Mouse (Mus musculus): ENCODE data around the gene Epha6. TPM values are rescaled to one million over a fixed set of nuclear protein-coding genes. Genes with fewer than 3 reads are reported as not detected.

Epha6 gene
- total RNA-seq, 1 experiment: not detected

GRCm38 (mm10) chr16:60152439-60152838 is 452.9 kb downstream of the Epha6 start:
- H3K4me1 ChIP-seq (ENCODE audit: control insufficient read depth in 2 of 2, insufficient read depth in 2 of 2, low read length in 2 of 2, poor library complexity in 1 of 2): no peaks in the 10 kb centered on the region
- H3K9ac ChIP-seq (ENCODE audit: insufficient read depth, low read depth, low read length, poor library complexity, severe bottlenecking): no peak overlapping the region
- in situ Hi-C loops (cut with MboI; ENCODE audit: low sequenced_read_pairs in 2 of 2, unreplicated experiment in 2 of 2): no loop called here
- H3K27ac ChIP-seq (ENCODE audit: insufficient read depth, low read depth, low read length, poor library complexity, severe bottlenecking): no peak overlapping the region
- H3K4me3 ChIP-seq (ENCODE audit: insufficient read depth in 1 of 2, low read depth in 1 of 2, low read length in 2 of 2, poor library complexity in 1 of 2, severe bottlenecking in 1 of 2): no peak overlapping the region
- no peak for TF ChIP-seq HCFC1 (IDR thresholded peaks at IDR 0.05; ENCODE audit: borderline replicate concordance, insufficient read depth, low read length)
- TF ChIP-seq ZC3H11A (IDR thresholded peaks at IDR 0.05; ENCODE audit: borderline replicate concordance, low read depth, low read length): no peak
- TF ChIP-seq MAFK (IDR thresholded peaks at IDR 0.05; ENCODE audit: insufficient read depth, low read depth, low read length): no peak
- no peak for TF ChIP-seq CHD2 (IDR thresholded peaks at IDR 0.05; ENCODE audit: low read depth, low read length)
- TF ChIP-seq ZNF384 (IDR thresholded peaks at IDR 0.05; ENCODE audit: low read depth, low read length): no peak
- no peaks in the 10 kb centered on the region for H3K9me3 ChIP-seq (ENCODE audit: control insufficient read depth, insufficient read depth, low read depth, low read length)
- no peaks in the 10 kb centered on the region for H3K36me3 ChIP-seq (ENCODE audit: control insufficient read depth, insufficient read depth, low read length, poor library complexity, severe bottlenecking)
- no peak for DNase-seq (ENCODE audit: low read depth, low spot score)

- no peaks in the 10 kb centered on the region for H3K36me3 ChIP-seq (ENCODE audit: control insufficient read depth, insufficient read depth, low read length, poor library complexity, severe bottlenecking)
- H3K9me3 ChIP-seq (ENCODE audit: control insufficient read depth, insufficient read depth, low read depth, low read length): no peaks in the 10 kb centered on the region
- TF ChIP-seq HCFC1 (IDR thresholded peaks at IDR 0.05; ENCODE audit: borderline replicate concordance, insufficient read depth, low read length) (no peak), ZC3H11A (IDR thresholded peaks at IDR 0.05; ENCODE audit: borderline replicate concordance, low read depth, low read length) (no peak), MAFK (IDR thresholded peaks at IDR 0.05; ENCODE audit: insufficient read depth, low read depth, low read length) (no peak), ZNF384 (IDR thresholded peaks at IDR 0.05; ENCODE audit: low read depth, low read length) (no peak), CHD2 (IDR thresholded peaks at IDR 0.05; ENCODE audit: low read depth, low read length) (no peak)
- no peak for DNase-seq (ENCODE audit: low read depth, low spot score)
- H3K27ac ChIP-seq (ENCODE audit: insufficient read depth, low read depth, low read length, poor library complexity, severe bottlenecking): no peak overlapping the region
- no peak overlapping the region for H3K9ac ChIP-seq (ENCODE audit: insufficient read depth, low read depth, low read length, poor library complexity, severe bottlenecking)
- H3K4me1 ChIP-seq (ENCODE audit: control insufficient read depth in 2 of 2, insufficient read depth in 2 of 2, low read length in 2 of 2, poor library complexity in 1 of 2): no peaks in the 10 kb centered on the region
- in situ Hi-C loops (cut with MboI; ENCODE audit: low sequenced_read_pairs in 2 of 2, unreplicated experiment in 2 of 2): no loop called here
- no peak overlapping the region for H3K4me3 ChIP-seq (ENCODE audit: insufficient read depth in 1 of 2, low read depth in 1 of 2, low read length in 2 of 2, poor library complexity in 1 of 2, severe bottlenecking in 1 of 2)
Observed at GRCm38 (mm10) chr16:60144370-60144769, 461.0 kb downstream of the Epha6 start.

DNA sequence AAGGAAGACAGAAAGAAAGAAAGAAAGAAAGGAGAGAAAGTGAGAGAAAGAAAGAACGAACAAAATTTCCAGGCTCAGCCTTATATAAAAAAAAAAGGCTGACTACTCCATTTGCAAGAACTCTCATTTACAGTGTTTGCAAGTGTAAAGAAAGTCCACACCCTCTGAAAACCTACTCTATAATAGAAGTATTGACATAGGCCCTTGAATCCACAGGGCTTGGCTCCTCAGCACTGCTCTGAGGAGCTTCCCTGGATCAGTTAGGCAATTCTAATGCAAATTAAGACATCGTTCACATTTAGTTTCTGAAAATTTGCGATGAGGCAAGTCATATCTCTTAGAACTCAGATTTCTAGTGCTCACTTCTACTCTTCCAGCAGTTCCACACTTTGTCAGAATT is 483.9 kb downstream of the Epha6 start:
- no peak for DNase-seq (ENCODE audit: low read depth, low spot score)
- Histone ChIP-seq H3K4me3 (ENCODE audit: insufficient read depth in 1 of 2, low read depth in 1 of 2, low read length in 2 of 2, poor library complexity in 1 of 2, severe bottlenecking in 1 of 2) (no peak overlapping the region), H3K4me1 (ENCODE audit: control insufficient read depth in 2 of 2, insufficient read depth in 2 of 2, low read length in 2 of 2, poor library complexity in 1 of 2) (no peaks in the 10 kb centered on the region), H3K36me3 (ENCODE audit: control insufficient read depth, insufficient read depth, low read length, poor library complexity, severe bottlenecking) (no peaks in the 10 kb centered on the region), H3K9ac (ENCODE audit: insufficient read depth, low read depth, low read length, poor library complexity, severe bottlenecking) (no peak overlapping the region), H3K27ac (ENCODE audit: insufficient read depth, low read depth, low read length, poor library complexity, severe bottlenecking) (no peak overlapping the region), H3K9me3 (ENCODE audit: control insufficient read depth, insufficient read depth, low read depth, low read length) (no peaks in the 10 kb centered on the region)
- TF ChIP-seq HCFC1 (IDR thresholded peaks at IDR 0.05; ENCODE audit: borderline replicate concordance, insufficient read depth, low read length): no peak
- TF ChIP-seq MAFK (IDR thresholded peaks at IDR 0.05; ENCODE audit: insufficient read depth, low read depth, low read length): no peak
- TF ChIP-seq ZNF384 (IDR thresholded peaks at IDR 0.05; ENCODE audit: low read depth, low read length): no peak
- no peak for TF ChIP-seq CHD2 (IDR thresholded peaks at IDR 0.05; ENCODE audit: low read depth, low read length)
- TF ChIP-seq ZC3H11A (IDR thresholded peaks at IDR 0.05; ENCODE audit: borderline replicate concordance, low read depth, low read length): no peak
- in situ Hi-C loops (cut with MboI; ENCODE audit: low sequenced_read_pairs in 2 of 2, unreplicated experiment in 2 of 2): no loop called here

DNA sequence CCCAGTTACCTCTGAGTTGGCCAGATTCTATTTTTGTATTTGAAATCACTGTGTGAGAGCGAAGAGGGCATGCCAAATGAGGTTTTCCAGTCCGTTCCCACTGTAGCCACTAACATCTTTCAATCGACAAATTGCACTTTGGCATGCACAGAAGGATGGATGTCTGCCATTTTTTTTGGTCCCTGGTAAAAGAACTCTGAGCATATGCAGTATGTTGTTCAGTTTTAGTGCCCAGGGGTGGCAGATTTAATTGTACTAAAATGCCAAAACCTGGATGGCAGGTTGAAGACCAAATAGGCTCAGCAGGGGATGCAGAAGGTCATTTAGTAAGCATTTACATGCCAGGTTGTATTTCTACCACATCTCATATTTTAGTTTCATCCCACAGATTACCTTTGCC is 503.1 kb downstream of the Epha6 start:
- Histone ChIP-seq H3K27ac (ENCODE audit: insufficient read depth, low read depth, low read length, poor library complexity, severe bottlenecking) (no peak overlapping the region), H3K9me3 (ENCODE audit: control insufficient read depth, insufficient read depth, low read depth, low read length) (no peaks in the 10 kb centered on the region), H3K9ac (ENCODE audit: insufficient read depth, low read depth, low read length, poor library complexity, severe bottlenecking) (no peak overlapping the region), H3K36me3 (ENCODE audit: control insufficient read depth, insufficient read depth, low read length, poor library complexity, severe bottlenecking) (no peaks in the 10 kb centered on the region), H3K4me3 (ENCODE audit: insufficient read depth in 1 of 2, low read depth in 1 of 2, low read length in 2 of 2, poor library complexity in 1 of 2, severe bottlenecking in 1 of 2) (no peak overlapping the region), H3K4me1 (ENCODE audit: control insufficient read depth in 2 of 2, insufficient read depth in 2 of 2, low read length in 2 of 2, poor library complexity in 1 of 2) (no peaks in the 10 kb centered on the region)
- in situ Hi-C loops (cut with MboI; ENCODE audit: low sequenced_read_pairs in 2 of 2, unreplicated experiment in 2 of 2): no loop called here
- no peak for TF ChIP-seq ZNF384 (IDR thresholded peaks at IDR 0.05; ENCODE audit: low read depth, low read length)
- TF ChIP-seq CHD2 (IDR thresholded peaks at IDR 0.05; ENCODE audit: low read depth, low read length): no peak
- TF ChIP-seq HCFC1 (IDR thresholded peaks at IDR 0.05; ENCODE audit: borderline replicate concordance, insufficient read depth, low read length): no peak
- TF ChIP-seq ZC3H11A (IDR thresholded peaks at IDR 0.05; ENCODE audit: borderline replicate concordance, low read depth, low read length): no peak
- TF ChIP-seq MAFK (IDR thresholded peaks at IDR 0.05; ENCODE audit: insufficient read depth, low read depth, low read length): no peak
- DNase-seq (ENCODE audit: low read depth, low spot score): no peak

GRCm38 (mm10) chr16:60095333-60095732 is 510.0 kb downstream of the Epha6 start:
- no peak overlapping the region for H3K4me3 ChIP-seq (ENCODE audit: insufficient read depth in 1 of 2, low read depth in 1 of 2, low read length in 2 of 2, poor library complexity in 1 of 2, severe bottlenecking in 1 of 2)
- H3K27ac ChIP-seq (ENCODE audit: insufficient read depth, low read depth, low read length, poor library complexity, severe bottlenecking): no peak overlapping the region
- H3K9me3 ChIP-seq (ENCODE audit: control insufficient read depth, insufficient read depth, low read depth, low read length): no peaks in the 10 kb centered on the region
- H3K9ac ChIP-seq (ENCODE audit: insufficient read depth, low read depth, low read length, poor library complexity, severe bottlenecking): no peak overlapping the region
- TF ChIP-seq CHD2 (IDR thresholded peaks at IDR 0.05; ENCODE audit: low read depth, low read length) (no peak), ZC3H11A (IDR thresholded peaks at IDR 0.05; ENCODE audit: borderline replicate concordance, low read depth, low read length) (no peak), MAFK (IDR thresholded peaks at IDR 0.05; ENCODE audit: insufficient read depth, low read depth, low read length) (no peak), ZNF384 (IDR thresholded peaks at IDR 0.05; ENCODE audit: low read depth, low read length) (no peak), HCFC1 (IDR thresholded peaks at IDR 0.05; ENCODE audit: borderline replicate concordance, insufficient read depth, low read length) (no peak)
- no peak for DNase-seq (ENCODE audit: low read depth, low spot score)
- in situ Hi-C loops (cut with MboI; ENCODE audit: low sequenced_read_pairs in 2 of 2, unreplicated experiment in 2 of 2): no loop called here
- no peaks in the 10 kb centered on the region for H3K36me3 ChIP-seq (ENCODE audit: control insufficient read depth, insufficient read depth, low read length, poor library complexity, severe bottlenecking)
- no peaks in the 10 kb centered on the region for H3K4me1 ChIP-seq (ENCODE audit: control insufficient read depth in 2 of 2, insufficient read depth in 2 of 2, low read length in 2 of 2, poor library complexity in 1 of 2)

Data from ES-E14 (cell line).